Mouse (Mus musculus) midbrain, postnatal 0 days (tissue): ENCODE measurements around the gene Mien1. TPM values are rescaled to one million over a fixed set of nuclear protein-coding genes. Genes with fewer than 3 reads are reported as not detected.

Experiments
- ATAC-seq: fragments of 200-750 bp; cut with Nextera tagmentation; 2 replicates; pipeline ENCODE4 v1.8.0; 2017; ENCODE audit warnings: moderate number of reproducible peaks, mild to moderate bottlenecking, moderate TSS enrichment, moderate library complexity; ENCODE audit not compliant: low FRiP score
- DNase-seq: peaks from one replicate; pipeline ENCODE4 v3.0.0-alpha.2; 2015; ENCODE audit warnings: low spot score
- H3K27ac ChIP-seq: fragments of 300-500 bp; sonication (generic); 2 replicates; pipeline ENCODE4 v1.5.1; 2014; ENCODE audit warnings: low read depth, mild to moderate bottlenecking, low read length, mixed read lengths
- H3K27me3 ChIP-seq: fragments of 300-500 bp; sonication (generic); 2 replicates; pipeline ENCODE4 v1.6.1; 2014; ENCODE audit warnings: low read length, control low read depth, mixed read lengths; ENCODE audit not compliant: insufficient read depth
- H3K36me3 ChIP-seq: fragments of 300-500 bp; sonication (generic); 2 replicates; pipeline ENCODE4 v1.6.1; 2014; ENCODE audit warnings: low read length, control low read depth, mixed read lengths; ENCODE audit not compliant: insufficient read depth
- H3K4me1 ChIP-seq: fragments of 300-500 bp; sonication (generic); 2 replicates; pipeline ENCODE4 v1.6.1; 2014; ENCODE audit warnings: mild to moderate bottlenecking, control low read depth, antibody characterized with exemption, low read length, mixed read lengths; ENCODE audit not compliant: insufficient read depth
- H3K4me2 ChIP-seq: fragments of 300-500 bp; sonication (generic); 2 replicates; pipeline ENCODE4 v1.6.1; 2014; ENCODE audit warnings: low read depth, mild to moderate bottlenecking, low read length, mixed read lengths; ENCODE audit not compliant: poor library complexity, severe bottlenecking
- H3K4me3 ChIP-seq: fragments of 300-500 bp; sonication (generic); 2 replicates; pipeline ENCODE4 v1.5.1; 2014; ENCODE audit warnings: low read depth, mild to moderate bottlenecking, low read length, moderate library complexity
- H3K9ac ChIP-seq: fragments of 300-500 bp; sonication (generic); replicated peaks from 2 replicates; pipeline ENCODE4 v1.6.1; 2014; ENCODE audit warnings: mild to moderate bottlenecking, low read length, moderate library complexity, mixed read lengths; ENCODE audit not compliant: poor library complexity, severe bottlenecking
- H3K9me3 ChIP-seq: fragments of 300-500 bp; sonication (generic); 2 replicates; pipeline ENCODE4 v1.6.1; 2016; ENCODE audit warnings: low read length, control low read depth
- CTCF ChIP-seq: IDR thresholded peaks from 2 replicates; pipeline ENCODE4 v1.5.1; 2016; ENCODE audit warnings: antibody characterized with exemption, mild to moderate bottlenecking
- WGBS: fragments of 180-500 bp; shearing (Covaris S2); extraction: QIAGEN DNeasy Blood & Tissue Kit; methylation state at CpG from one replicate; pipeline ENCODE4 v1.1.7; 2014; 5-methylcytosine and 5-hydroxymethylcytosine counted together
- polyA plus RNA-seq: library from polyadenylated mRNA; unstranded; fragments of >200 nt; fragmentation: Nextera tagmentation; extraction: Ambion mirVana; gene quantifications from 2 replicates; pipeline ENCODE4 v1.2.1, GENCODE M21; 2015
- total RNA-seq: library from RNA; depleted of rRNA; stranded (reverse); fragments of >200 nt; gene quantifications from 2 replicates; pipeline ENCODE4 v1.2.3, GENCODE M21; 2014

The Mien1 gene
- total and polyA plus RNA-seq, 2 experiments from 2014 or later: 68.3 to 243 TPM

- H3K4me1 ChIP-seq: peaks cover 6% of the 10 kb centered on the region; the same call in 1 of the 2 replicates
- no peaks in the 10 kb centered on the region for H3K36me3 ChIP-seq
- peak overlapping the region; percentile 55 for H3K4me3 ChIP-seq
- TF ChIP-seq CTCF: no peak
- H3K9me3 ChIP-seq: no peaks in the 10 kb centered on the region
- peak; percentile 58; the same call in 1 of the 2 replicates for ATAC-seq
- peak; percentile 59 for DNase-seq
- H3K9ac ChIP-seq: peak overlapping the region; percentile 63
- peak overlapping the region; percentile 97 for H3K4me2 ChIP-seq
- H3K27ac ChIP-seq: peak overlapping the region; percentile 72; the same call in 1 of the 2 replicates
- WGBS: 0% methylated on average over 39 of the region's 40 CpGs
- peaks cover 24% of the 10 kb centered on the region for H3K27me3 ChIP-seq
These were observed 25.9 kb downstream of the Mien1 start for GRCm38 (mm10) chr11:98412797-98413301.

GRCm38 (mm10) chr11:98412273-98412796 is 26.5 kb downstream of the Mien1 start, which contains the start of gene Erbb2:
Erbb2 (plus strand) TSS chr11:98412470.
- H3K27me3 ChIP-seq: peaks cover 24% of the 10 kb centered on the region
- no peaks in the 10 kb centered on the region for H3K9me3 ChIP-seq
- no peak for TF ChIP-seq CTCF
- peak within 1 kb of the TSS; percentile 55 for H3K4me3 ChIP-seq
- under 1% methylated on average over 29 of the region's 49 CpGs for WGBS
- peak; percentile 41 for DNase-seq
- H3K27ac ChIP-seq: peak within 1 kb of the TSS; percentile 72
- H3K4me2 ChIP-seq: peak within 1 kb of the TSS; percentile 97
- H3K36me3 ChIP-seq: no peaks in the 10 kb centered on the region
- no peak; the same call in 1 of the 2 replicates for ATAC-seq
- peaks cover 6% of the 10 kb centered on the region; the same call in 1 of the 2 replicates for H3K4me1 ChIP-seq
- peak within 1 kb of the TSS; percentile 63 for H3K9ac ChIP-seq

GRCm38 (mm10) chr11:98409341-98409822 is 29.4 kb downstream of the Mien1 start:
- peaks cover 6% of the 10 kb centered on the region; the same call in 1 of the 2 replicates for H3K4me1 ChIP-seq
- no peak overlapping the region for H3K9ac ChIP-seq
- no peak overlapping the region for H3K27ac ChIP-seq
- no peaks in the 10 kb centered on the region for H3K36me3 ChIP-seq
- no peak overlapping the region for H3K4me3 ChIP-seq
- no peak overlapping the region for H3K4me2 ChIP-seq
- peak; percentile 38 for DNase-seq
- no peak for ATAC-seq
- H3K9me3 ChIP-seq: no peaks in the 10 kb centered on the region
- WGBS: 4% methylated on average over 8 of the region's 10 CpGs
- H3K27me3 ChIP-seq: peaks cover 24% of the 10 kb centered on the region
- no peak for TF ChIP-seq CTCF

GRCm38 (mm10) chr11:98408872-98409271 is 29.9 kb downstream of the Mien1 start:
- no peak for TF ChIP-seq CTCF
- Histone ChIP-seq H3K4me3 (no peak overlapping the region), H3K4me2 (no peak overlapping the region), H3K4me1 (peaks cover 6% of the 10 kb centered on the region; the same call in 1 of the 2 replicates), H3K27ac (no peak overlapping the region), H3K9ac (no peak overlapping the region), H3K27me3 (peaks cover 24% of the 10 kb centered on the region), H3K36me3 (no peaks in the 10 kb centered on the region), H3K9me3 (no peaks in the 10 kb centered on the region)
- DNase-seq (no peak), ATAC-seq (no peak)
- WGBS: 47% methylated on average over 8 of the region's 8 CpGs

- peaks cover 9% of the 10 kb centered on the region for H3K27me3 ChIP-seq
- 67% methylated on average over 6 of the region's 6 CpGs for WGBS
- no peak for TF ChIP-seq CTCF
- no peaks in the 10 kb centered on the region for H3K9me3 ChIP-seq
- no peak overlapping the region for H3K27ac ChIP-seq
- H3K36me3 ChIP-seq: no peaks in the 10 kb centered on the region
- H3K4me2 ChIP-seq: no peak overlapping the region
- no peak for DNase-seq
- no peaks in the 10 kb centered on the region for H3K4me1 ChIP-seq
- no peak for ATAC-seq
- no peak overlapping the region for H3K4me3 ChIP-seq
- H3K9ac ChIP-seq: no peak overlapping the region
These were observed 32.2 kb downstream of the Mien1 start for GRCm38 (mm10) chr11:98406621-98407020.

GRCm38 (mm10) chr11:98400816-98401215 is 38.0 kb downstream of the Mien1 start:
- no peaks in the 10 kb centered on the region for H3K9me3 ChIP-seq
- H3K36me3 ChIP-seq: no peaks in the 10 kb centered on the region
- DNase-seq (no peak), ATAC-seq (no peak)
- H3K27me3 ChIP-seq: no peaks in the 10 kb centered on the region
- 61% methylated on average over 3 of the region's 3 CpGs for WGBS
- H3K4me3 ChIP-seq: peak overlapping the region; percentile 62
- peaks cover 10% of the 10 kb centered on the region; the same call in 1 of the 2 replicates for H3K4me1 ChIP-seq
- H3K9ac ChIP-seq: peak overlapping the region; percentile 74; the same call in 1 of the 2 replicates
- H3K4me2 ChIP-seq: peak overlapping the region; percentile 62
- peak overlapping the region; percentile 92 for H3K27ac ChIP-seq
- TF ChIP-seq CTCF: no peak
